Mouse (Mus musculus) forelimb bud, embryonic 11.5 days (tissue): ENCODE results near the gene Sgip1.

ENCODE experiments used
- DNase-seq: peaks from one replicate; pipeline ENCODE4 v3.0.0-alpha.2; 2012; ENCODE audit warnings: low read depth, low spot score

The Sgip1 gene

DNA sequence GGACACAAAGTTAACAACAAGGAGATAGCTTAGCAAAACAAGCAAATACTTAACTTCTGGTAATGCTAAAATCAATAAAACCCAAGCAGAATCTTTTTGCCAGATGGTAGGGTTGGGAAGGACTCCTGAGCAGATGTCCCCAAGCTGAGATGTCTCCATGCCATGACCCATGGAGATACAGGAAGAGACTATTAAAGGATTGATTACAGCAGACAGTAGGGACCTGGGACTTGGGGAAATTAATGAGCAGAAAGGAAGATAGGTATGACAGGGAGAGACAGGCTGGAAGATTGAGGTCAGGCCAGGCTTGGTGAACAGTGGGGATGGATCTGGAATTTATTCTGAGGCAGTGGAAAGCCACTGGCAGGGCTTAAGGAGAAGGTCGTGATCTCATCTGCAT, 33.5 kb downstream of the Sgip1 start:
- no peak for DNase-seq

DNA sequence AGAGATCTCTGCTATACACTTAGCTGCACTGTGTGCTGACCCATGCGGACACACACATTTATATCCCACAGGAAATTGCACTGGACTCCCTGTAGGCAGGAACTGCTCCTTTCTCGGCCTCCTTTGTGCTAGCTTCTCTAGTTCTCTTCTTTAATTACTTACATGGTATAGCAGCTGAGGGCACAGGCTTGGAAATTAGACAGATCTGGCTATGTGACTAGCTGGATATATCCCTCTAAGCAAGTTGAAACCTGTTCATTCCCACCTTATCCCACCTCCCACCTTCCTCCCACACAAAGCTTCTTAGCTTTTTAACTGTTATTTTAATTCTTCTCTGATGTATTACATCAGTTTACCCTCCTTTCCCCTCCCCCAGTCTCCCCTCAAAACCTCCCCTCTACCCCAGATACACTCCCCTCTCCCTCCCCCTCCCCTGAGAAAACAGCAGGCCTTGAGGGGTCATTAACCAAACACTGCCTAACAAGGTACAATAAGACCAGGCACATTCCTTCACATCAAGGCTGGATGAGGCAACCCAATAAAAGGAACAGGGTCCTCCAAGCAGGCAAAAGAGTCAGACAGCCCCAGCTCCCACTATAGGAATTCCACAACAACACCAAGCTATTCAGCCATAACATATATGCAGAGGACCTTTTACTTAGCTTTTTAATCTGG, 34.6 kb downstream of the Sgip1 start:
- DNase-seq = peak; percentile 28

DNA sequence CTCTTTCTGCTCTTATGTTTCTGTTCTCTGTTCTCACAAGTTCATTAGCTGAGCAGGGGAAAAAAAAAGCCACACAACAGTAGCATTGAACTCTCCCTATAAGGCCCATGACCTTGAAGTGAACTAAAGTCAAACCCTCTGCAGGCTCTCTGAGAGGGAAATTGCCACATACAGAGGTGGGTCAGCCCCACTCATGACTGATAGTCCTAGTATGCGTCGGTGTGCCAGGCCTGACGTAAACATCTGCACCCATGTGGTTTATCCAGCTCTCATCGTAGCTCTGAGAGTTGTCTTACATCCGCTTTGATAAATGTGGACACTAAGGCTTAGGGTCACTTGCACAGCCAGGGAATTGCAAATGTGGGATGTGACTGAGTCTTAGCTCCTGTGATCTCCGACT, 38.8 kb downstream of the Sgip1 start:
- no peak for DNase-seq

DNA sequence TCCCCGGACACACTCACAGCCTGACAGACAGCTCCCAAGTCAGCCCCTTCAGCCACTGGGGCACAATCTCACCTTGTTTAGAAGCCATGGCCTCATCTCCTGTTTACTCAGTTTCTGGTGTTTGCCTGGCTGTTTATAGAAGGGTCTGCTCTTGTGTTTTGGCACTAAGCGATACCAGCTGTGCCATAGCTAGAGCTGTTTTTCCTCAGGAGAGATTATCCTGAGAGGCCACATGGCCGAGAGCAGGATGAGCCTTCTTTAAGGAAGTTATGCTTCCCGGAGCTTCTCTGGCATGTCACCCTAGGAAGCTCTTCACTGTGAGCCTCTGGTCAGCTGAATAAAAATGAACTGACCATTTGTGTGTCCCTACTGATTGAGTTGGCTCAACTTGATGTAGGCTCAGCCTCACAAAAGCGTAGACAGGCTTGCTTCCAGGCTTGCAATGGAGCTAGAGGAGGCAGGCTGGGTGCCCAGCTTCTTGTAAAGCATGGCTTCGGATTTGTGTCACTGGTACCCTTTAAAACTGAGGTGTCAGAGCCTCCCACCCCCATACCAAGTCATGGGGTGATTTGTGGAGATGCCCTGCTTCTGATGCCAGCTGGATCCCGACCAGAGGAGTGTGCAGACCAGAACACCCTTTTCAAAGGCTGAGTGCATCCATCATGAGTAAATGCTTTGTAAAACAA, 42.1 kb downstream of the Sgip1 start:
- DNase-seq = no peak

DNA sequence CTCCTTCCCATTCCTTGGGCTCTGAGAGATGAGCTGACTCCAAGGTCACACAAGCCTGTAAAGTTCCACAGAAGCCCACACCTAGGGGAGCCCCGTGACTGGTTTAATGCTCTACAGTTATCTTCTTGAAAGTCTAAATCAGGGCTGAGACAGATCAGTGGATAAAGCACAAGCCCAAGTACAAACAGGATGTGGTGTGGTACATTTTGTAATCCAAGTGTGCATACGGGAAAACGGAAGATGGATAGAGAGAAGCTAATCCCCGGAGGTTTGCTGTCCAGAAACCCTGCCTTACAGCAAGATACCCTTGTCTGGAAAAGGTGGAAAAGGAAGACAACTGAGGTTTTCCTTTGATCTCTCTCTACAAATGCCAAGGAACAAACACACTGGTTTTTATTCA, 44.1 kb downstream of the Sgip1 start:
- DNase-seq = no peak

DNA sequence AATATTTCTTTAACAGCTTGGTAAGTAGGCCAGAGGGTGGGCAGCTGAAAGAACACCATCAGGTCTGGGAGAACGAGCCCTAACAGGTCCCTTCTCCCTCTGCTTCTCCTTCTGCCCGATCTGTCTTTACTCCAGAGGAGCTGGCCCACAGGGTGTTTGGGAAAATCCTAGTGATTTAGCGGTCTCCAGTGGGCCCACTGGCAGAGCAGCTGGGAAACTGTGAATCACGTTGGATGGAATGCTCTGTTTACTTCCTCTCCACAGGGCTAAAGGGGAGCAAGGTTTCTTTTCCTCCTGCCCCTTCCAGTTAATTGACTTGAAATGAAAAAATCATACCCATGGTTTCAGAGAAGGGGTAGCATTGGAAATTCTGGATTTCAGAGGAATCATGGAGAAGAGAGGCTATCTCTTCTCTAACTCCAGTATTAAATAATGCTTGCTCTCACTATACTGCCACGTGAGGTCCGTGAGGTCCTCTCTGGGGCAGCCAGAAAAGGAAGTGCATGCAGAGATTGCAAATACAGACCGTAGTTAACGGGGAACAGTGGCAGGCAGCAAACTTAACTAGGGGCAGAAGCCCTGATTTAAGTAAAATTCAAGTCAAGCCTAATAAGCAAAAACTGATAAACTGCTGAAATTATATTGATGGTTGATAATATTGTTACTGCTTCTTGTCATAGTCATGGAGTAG, 51.1 kb downstream of the Sgip1 start:
- no peak for DNase-seq

DNA sequence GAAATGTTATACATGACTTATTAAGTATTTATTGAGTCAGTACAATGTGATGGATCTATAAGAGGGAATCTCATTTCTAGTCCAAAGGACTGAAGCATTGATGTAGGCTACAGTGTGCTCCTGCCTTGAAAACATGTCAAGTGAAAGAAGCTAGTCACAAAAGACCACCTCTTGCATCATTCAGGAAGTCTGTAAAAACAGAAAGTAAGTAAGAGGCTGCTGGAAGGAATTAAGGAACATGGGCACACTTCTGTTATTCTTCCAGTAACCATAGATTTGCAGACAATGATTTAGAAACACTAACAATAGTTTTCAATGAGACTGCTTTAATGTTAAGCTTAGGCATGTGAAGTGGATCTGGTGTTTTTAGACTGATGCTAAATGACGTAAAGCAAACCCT, 60.4 kb downstream of the Sgip1 start:
- no peak for DNase-seq

DNA sequence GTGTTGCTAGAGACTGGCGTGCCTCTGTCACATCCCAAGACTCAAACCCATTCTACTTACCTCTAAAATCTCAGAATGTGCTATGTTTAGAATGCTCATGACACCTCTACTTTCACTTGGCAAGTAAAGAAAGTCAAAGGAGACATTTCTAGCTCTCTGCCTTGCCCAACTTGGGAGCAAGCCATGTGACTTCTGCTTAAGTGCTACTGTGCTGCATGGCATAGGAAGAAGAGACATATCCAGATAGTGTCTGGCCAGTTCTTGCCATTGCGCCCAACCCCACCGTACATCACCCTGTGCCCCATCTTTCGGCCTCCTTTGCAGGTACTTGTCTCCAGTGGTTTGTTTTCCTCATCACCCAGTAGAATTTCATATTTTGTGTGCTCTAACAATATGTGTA, 60.8 kb downstream of the Sgip1 start:
- no peak for DNase-seq

DNA sequence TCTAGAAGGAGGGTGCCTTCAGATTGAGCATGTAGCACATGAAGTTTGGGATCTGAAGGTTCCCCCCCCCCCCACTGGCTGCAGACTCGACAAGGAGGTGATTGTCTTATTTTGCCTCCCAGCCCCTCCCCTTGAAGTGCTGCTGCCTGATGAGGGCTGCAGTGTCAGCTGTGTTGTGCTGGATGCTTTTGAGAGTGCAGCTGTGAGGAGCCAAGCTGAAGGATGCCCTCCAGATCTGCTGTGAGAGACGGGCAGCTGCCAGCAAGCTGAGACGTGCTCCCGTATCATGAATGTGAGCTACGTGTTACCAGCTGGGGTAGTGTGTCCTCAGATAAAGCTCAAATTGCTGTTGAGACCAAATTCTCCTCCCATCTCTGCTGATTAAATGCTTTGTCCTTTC, 63.5 kb downstream of the Sgip1 start:
- DNase-seq = no peak

DNA sequence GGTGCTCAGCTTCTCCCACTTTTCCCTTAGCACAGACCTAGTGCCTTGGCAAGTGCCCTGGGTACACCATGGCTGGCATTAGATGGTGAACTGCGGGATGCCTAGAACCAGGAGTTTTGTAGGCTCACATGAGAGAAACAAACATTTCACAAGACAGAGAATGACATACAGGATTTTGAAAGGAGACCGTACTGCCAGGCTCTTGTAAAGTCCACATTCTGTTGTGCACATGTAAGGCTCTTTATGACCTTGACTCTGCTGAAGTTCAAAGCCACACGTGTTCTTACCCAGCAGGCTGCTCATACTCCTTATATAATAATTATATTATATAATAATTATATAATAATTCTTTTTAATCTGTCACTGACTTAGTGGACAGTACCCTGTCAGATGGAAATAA, 65.9 kb downstream of the Sgip1 start:
- no peak for DNase-seq

DNA sequence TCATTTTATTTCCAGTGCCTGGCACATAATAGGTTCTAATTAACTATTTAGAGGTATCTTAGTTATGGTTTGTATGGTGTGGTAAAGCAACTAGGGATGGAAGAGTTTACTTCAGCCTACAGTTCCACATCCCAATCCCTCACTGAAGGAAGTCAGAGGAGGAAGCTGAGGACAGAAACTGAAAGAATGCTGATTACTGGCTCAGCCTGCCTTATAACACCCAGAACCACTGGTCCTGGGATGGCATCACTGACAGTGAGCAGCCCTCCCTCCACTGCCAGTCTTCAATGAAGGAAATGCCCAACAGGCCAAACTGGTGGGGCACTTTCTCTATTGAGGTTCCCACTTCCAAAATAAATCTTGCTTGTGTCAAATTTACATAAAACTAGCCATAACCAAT, 67.2 kb downstream of the Sgip1 start:
- DNase-seq = no peak

DNA sequence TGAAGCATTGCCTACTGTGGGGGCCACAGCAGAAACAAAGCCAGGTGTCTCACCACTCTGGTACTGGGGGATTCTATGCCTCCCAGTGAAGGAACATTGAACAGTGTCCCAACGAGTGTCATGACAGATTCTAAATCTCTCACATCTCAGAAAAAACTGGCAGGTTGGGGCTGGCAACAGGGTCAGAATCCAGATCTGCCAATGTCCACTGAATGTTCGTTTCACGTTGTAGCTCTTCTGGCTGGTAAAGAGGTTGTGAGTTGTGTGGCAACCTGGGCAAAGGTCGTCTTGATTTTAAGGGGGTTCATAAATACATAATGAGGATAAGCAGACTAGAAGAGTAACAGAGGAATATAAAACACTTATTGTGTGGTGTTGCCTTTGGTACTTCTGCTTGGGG, 68.2 kb downstream of the Sgip1 start:
- DNase-seq = no peak

DNA sequence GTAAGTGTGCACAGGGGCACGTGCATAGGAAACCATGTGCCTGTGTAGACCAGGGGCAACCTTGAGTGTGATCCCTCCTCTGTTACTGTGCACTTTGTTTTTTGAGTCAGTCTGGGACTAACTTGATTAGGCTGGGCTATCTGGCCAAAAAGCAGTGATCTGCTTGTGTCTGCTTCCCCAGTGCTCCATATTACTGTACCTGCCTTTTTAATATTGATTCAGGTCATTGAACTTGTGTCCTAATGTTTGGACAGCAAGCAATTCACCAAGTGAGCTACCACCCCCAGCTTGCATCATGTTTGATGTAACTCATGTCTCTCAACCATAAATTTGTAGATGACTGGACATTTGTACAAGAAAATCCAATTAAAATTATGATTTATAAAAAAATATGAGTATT, 69.2 kb downstream of the Sgip1 start:
- DNase-seq = no peak

DNA sequence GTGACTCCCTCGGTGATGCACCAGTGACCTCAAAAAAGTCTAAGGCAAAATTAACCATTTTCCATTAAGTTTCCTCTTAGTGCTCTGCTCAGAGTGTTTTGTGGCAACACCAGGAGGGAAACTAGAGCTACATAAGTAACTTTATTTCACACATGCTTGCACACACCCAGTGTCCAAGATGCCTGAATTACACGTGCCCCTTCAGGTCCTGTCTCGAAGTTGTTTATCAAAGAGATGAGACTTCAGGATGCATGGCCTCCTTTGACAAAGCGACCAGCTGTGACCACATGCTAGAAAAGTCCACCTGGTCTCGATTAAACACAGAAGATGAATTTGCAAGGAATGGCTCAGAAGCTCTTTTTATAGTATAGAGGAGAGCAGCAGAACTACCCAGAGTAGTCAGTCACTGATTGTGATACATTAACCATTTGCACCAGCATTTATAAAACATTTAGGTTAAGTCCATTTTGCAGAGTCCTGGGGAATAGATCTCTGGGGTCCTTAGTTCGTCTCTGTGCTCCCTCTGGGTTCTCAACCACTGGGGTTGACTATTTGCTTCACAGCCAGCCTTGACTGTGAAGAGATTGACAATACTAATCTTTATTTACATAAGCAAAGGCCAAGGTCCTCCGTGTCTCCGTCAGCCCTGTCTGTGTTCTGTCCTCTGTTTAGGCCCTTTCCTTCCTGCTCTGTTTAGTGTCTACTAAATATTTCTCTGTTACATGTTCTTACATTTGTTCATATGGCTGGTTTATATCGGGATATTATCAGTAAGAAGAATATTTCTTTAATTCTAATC, 70.1 kb downstream of the Sgip1 start:
- no peak for DNase-seq

DNA sequence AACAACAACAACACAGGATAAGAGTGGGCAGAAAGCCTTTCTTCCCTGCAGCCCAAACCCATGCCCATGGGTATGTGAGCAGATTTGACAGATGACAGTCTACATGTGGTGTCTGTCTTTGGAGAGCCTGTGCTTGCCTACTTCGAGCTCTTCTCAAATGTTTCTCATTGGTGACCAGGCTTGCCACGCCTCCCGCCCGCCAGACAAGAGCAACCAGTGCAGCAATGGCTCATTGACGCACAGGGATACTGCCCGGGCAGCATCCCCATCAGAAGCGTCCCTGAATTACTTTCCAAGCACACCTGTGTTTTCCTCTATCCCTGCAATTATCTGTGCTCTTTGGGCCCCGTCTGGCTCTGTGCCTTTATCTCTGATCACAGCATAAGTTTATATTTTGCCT, 72.2 kb downstream of the Sgip1 start:
- DNase-seq = no peak

DNA sequence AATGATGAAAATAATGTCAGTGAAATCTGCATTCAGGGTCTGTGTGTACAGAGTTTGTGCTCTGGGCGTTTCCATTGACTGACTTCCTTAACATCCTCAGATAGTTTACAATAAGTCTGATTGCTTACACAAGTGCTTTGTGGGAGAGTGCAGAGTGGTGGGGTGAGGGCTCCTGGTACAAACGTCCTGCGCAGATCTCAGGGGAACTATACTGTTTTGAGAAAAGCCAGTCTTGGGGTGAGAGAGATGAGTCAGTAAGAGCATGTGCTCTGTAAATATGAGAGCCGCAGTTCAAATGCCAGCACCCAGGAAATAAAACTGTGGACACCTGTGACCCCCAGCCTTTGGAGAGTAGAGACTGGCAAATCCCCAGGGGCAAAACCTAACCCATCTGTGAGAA, 80.7 kb downstream of the Sgip1 start:
- DNase-seq = no peak

DNA sequence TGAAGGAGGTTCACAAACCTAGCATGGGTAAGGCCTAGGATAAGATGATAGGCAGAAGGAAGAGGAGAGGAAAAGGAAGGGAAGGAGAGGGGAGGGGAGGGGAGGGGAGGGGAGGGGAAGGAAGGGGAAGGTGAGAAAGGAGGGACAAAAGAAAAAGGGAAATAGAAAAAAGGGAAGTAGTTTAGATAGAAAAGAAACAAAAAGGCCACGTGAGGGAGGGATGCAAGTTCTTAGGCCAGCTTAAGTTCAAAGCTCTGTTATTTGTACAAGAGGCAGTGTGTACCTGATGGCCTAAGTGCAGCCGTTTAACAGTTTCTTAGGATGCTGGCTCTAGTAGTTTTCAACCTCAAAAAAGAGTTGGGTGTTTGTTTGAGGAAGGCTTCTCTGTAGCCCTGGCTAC, 83.4 kb downstream of the Sgip1 start:
- DNase-seq = no peak

DNA sequence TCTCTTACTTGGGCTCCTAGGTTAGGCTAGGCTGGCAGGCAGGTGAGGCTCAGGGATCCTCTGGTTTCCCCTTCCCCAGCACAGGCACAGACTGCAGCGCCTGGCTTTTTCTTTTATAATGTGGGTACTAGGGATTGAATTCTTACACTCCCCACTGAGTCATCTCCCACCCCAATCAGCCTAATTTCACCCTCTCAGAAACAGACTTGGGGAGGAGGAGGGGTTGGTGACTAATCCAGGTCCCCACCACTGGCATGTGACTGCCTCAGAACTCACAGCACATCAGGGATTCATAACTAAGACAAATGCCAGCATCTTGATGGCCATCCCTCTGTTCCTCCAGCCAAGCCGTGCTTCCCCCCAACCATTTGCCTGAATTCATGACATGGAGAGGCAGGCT, 85.1 kb downstream of the Sgip1 start:
- no peak for DNase-seq

DNA sequence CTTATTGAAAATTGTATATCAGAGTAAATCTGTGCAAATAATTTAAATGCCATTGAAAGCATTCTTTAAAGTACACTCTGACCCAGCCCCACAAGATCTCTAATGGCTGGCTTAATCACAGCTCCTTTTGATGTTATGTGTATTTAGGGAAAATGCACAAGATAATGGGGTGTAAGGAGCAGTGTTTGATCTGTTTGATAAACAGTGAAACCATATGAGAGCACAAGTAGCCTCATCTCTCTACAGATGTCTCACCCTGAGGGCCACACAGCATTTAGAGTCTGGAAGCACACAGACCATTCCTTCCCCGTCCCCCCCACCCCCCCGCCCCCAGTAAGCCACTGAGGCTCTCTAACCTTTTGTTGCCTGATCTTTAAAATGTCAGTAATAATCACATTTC, 87.4 kb downstream of the Sgip1 start:
- DNase-seq = no peak

DNA sequence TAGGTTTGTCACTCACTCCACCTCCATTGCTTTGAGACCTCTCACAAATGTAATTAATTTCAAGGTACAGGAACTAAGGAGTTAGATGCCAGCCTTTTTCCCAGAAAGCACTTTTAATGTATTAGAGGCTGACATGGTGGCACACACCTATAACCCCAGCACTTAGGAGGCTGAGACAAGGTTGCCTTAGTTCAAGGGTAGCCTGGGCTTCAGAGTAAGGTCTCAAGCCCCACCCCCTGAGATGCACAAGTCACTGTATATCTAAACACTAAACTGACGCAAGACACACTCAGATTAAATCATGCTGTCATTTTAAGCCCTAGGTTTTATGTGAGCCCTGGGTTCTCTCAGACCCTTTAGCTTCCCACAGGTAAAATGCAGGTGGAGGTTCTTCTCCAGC, 92.1 kb downstream of the Sgip1 start:
- no peak for DNase-seq

DNA sequence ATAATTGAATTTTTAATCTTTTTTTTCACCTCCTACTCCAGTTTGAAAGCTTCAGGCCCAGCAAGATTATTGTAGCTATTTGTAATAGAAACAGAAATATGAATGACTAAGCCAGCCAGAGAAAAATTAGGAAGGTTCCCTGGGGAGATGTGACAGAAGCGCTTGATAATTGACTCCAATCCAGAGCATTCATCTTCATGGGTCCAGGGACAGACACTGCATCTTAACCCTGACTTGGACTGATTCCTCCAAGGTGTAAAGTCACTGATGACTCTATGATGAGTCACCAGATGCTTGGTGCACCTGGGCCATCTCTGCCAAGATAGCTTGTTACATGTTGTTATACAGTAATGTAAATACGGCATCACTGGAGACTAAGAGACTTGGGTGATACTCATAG, 92.6 kb downstream of the Sgip1 start:
- no peak for DNase-seq

DNA sequence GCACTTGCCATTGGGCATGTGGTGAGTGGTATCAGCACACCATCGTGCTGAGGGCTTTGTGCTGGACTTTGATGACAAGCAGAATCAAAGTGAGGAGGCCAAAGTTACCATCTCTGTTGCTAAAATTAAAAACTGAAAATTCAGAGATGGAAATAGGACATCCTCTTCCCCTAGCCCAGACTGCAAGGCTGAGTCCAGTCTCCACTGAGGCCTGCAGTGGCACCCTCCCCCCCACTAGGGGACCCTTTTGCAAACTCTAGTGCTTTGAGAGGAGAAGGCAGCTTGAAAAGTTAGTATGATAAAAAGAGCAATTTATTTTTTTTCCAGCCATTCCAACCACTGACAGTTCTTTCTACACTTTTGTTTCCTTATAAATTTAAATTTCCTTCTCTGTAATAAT, 93.6 kb downstream of the Sgip1 start:
- no peak for DNase-seq
